Comparison of ENCODE assay signal across 16 mouse cellular contexts in the genomic region with DNA sequence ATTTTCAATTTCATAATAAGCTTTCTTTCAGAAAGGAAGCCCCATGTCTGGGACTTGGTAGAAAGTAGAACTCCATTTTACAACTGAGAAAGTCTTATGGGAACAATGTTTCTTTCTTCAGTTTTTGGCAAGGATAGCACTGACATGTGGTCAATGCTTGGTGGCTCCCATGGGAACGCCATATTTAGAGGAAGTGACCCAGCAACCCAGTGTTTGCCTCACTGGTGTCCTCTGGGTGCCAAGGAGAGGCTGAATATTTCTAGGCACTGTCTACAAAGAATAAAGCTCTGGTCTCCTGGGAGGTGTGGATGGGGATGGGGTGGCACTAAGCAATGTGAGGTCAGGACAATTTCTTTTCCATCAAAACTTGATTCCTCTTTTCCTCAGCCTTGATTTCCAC.
DNase-seq lines count a peak whose midpoint lies in the region; ATAC-seq lines count a peak whose summit lies in the region.
"Had no signal": no experiment of that assay in that cellular context is flagged by ENCODE, and none has a peak within 500 bp of the region (broad histone marks: within the 10 kb centered on the region; RNA-seq: fewer than 3 reads in every experiment).

No protein-coding gene starts in this region.

- ATAC-seq in hindbrain, embryonic 15.5 days (ENCODE audit: low FRiP score, low read depth): peak; percentile 61; the same call in 1 of the 2 replicates
- ATAC-seq in hindbrain, embryonic 13.5 days (ENCODE audit: low FRiP score): no peak
- ATAC-seq: liver, postnatal 0 days had no signal

- no peaks in the 10 kb centered on the region for H3K27me3 ChIP-seq in hindbrain, embryonic 15.5 days
- H3K27me3 ChIP-seq in hindbrain, embryonic 13.5 days: no peaks in the 10 kb centered on the region
- no peaks in the 10 kb centered on the region for H3K27me3 ChIP-seq in embryonic facial prominence, embryonic 10.5 days (replicated peaks; ENCODE audit: low read depth, poor library complexity, severe bottlenecking)
- H3K27me3 ChIP-seq: embryonic facial prominence, embryonic 13.5 days; heart, embryonic 13.5 days had no signal

- DNase-seq in cerebellum, adult 9-11 months: peak; percentile 3
- no peak for DNase-seq in cerebellum, adult 18-20 months
- peak; percentile 40 for DNase-seq in 3T3-L1 (ENCODE audit: low read depth, low spot score)
- no peak for DNase-seq in embryonic facial prominence, embryonic 10.5 days (ENCODE audit: low spot score)
- no peak for DNase-seq in spleen, adult 12 weeks (ENCODE audit: low spot score)
- DNase-seq: adrenal gland, adult 8-10 months; B cell, adult 2 months; kidney, adult 11 months; liver, postnatal 0 days; thymus, postnatal 14 days had no signal

- 81% methylated on average over 1 of the region's 1 CpGs for whole genome bisulfite sequencing in hindbrain, embryonic 15.5 days
- 93% methylated on average over 1 of the region's 1 CpGs for WGBS in hindbrain, embryonic 13.5 days
- 98% methylated on average over 1 of the region's 1 CpGs for WGBS in embryonic facial prominence, embryonic 10.5 days

- no peak overlapping the region for H3K9ac ChIP-seq in hindbrain, embryonic 15.5 days
- H3K9ac ChIP-seq in hindbrain, embryonic 13.5 days: no peak overlapping the region
- H3K9ac ChIP-seq: embryonic facial prominence, embryonic 13.5 days; heart, embryonic 13.5 days; liver, postnatal 0 days had no signal

- H3K4me3 ChIP-seq in hindbrain, embryonic 15.5 days: no peak overlapping the region
- no peak overlapping the region for H3K4me3 ChIP-seq in hindbrain, embryonic 13.5 days
- H3K4me3 ChIP-seq in embryonic facial prominence, embryonic 10.5 days: no peak overlapping the region
- H3K4me3 ChIP-seq: embryonic facial prominence, embryonic 13.5 days; forebrain, embryonic 10.5 days; heart, embryonic 13.5 days had no signal

- no peaks in the 10 kb centered on the region for H3K4me1 ChIP-seq in hindbrain, embryonic 15.5 days (replicated peaks)
- H3K4me1 ChIP-seq in hindbrain, embryonic 13.5 days (replicated peaks): no peaks in the 10 kb centered on the region
- peaks cover 16% of the 10 kb centered on the region for H3K4me1 ChIP-seq in embryonic facial prominence, embryonic 10.5 days
- H3K4me1 ChIP-seq: embryonic facial prominence, embryonic 13.5 days; forebrain, embryonic 10.5 days had no signal

- no peaks in the 10 kb centered on the region for H3K9me3 ChIP-seq in hindbrain, embryonic 15.5 days
- H3K9me3 ChIP-seq in hindbrain, embryonic 13.5 days: no peaks in the 10 kb centered on the region
- H3K9me3 ChIP-seq in embryonic facial prominence, embryonic 10.5 days: no peaks in the 10 kb centered on the region
- H3K9me3 ChIP-seq: embryonic facial prominence, embryonic 13.5 days; forebrain, embryonic 10.5 days; heart, embryonic 13.5 days had no signal

- H3K36me3 ChIP-seq in hindbrain, embryonic 15.5 days: no peaks in the 10 kb centered on the region
- H3K36me3 ChIP-seq in hindbrain, embryonic 13.5 days: no peaks in the 10 kb centered on the region
- no peaks in the 10 kb centered on the region for H3K36me3 ChIP-seq in embryonic facial prominence, embryonic 10.5 days (replicated peaks)
- H3K36me3 ChIP-seq: embryonic facial prominence, embryonic 13.5 days; forebrain, embryonic 10.5 days; heart, embryonic 13.5 days had no signal

- H3K4me2 ChIP-seq in hindbrain, embryonic 15.5 days: no peak overlapping the region
- H3K4me2 ChIP-seq in hindbrain, embryonic 13.5 days: no peak overlapping the region
- H3K4me2 ChIP-seq: embryonic facial prominence, embryonic 13.5 days; heart, embryonic 13.5 days; midbrain, embryonic 11.5 days had no signal

- no peak overlapping the region for H3K27ac ChIP-seq in hindbrain, embryonic 15.5 days (replicated peaks)
- no peak overlapping the region for H3K27ac ChIP-seq in hindbrain, embryonic 13.5 days
- peak overlapping the region; percentile 59; the same call in 1 of the 2 replicates for H3K27ac ChIP-seq in embryonic facial prominence, embryonic 10.5 days (replicated peaks)
- H3K27ac ChIP-seq: embryonic facial prominence, embryonic 13.5 days; heart, embryonic 13.5 days had no signal

Comparison
In these comparisons a context has a peak if more than half of its experiments do, and no peak if none do; other contexts are left out.
1. DNase-seq: peak in cerebellum, adult 9-11 months (single experiment) and 3T3-L1 (single experiment); none in cerebellum, adult 18-20 months (0 of 2), embryonic facial prominence, embryonic 10.5 days (single experiment) and spleen, adult 12 weeks (single experiment).